Mouse (Mus musculus) G1E (cell line): ENCODE results near the gene Glyr1.

Experiments used
- CTCF ChIP-seq: IDR thresholded peaks from 2 replicates; pipeline ENCODE4 v1.5.1; 2012; ENCODE audit warnings: low read depth, low read length, inconsistent platforms, mixed read lengths
- GATA1 ChIP-seq: IDR thresholded peaks from 2 replicates; pipeline ENCODE4 v1.6.1; 2012; ENCODE audit warnings: borderline replicate concordance, low read length, inconsistent platforms, mixed read lengths
- POLR2AphosphoS5 ChIP-seq: IDR thresholded peaks from 2 replicates; pipeline ENCODE4 v1.6.1; 2012; ENCODE audit warnings: low read depth, low read length, inconsistent platforms; ENCODE audit not compliant: insufficient replicate concordance
- TAL1 ChIP-seq: conservative IDR thresholded peaks from 2 replicates; pipeline ENCODE4 v1.6.1; 2012; ENCODE audit warnings: low read depth, low read length, inconsistent platforms, mixed read lengths

DNA sequence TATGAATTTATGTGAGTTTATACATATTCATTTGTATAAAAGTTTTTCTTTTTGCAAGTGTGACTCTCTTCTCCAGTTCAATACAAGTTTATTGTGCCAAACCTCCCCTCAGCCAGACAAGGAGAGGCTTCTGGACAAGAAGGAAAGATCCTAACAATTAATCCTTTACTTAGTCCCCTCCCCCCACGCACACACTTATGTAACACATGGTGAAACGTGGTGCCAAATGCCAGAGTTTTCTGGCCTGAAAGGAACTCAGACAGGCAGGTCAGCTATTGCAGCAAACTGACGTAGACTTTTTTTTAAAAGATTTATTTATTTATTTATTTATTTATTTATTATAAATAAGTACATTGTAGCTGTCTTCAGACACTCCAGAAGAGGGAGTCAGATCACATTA lies 49.1 kb downstream of the Glyr1 start:
- no peak for TF ChIP-seq CTCF
- TF ChIP-seq GATA1, result no peak
- TF ChIP-seq TAL1, result no peak
- no peak for TF ChIP-seq POLR2AphosphoS5
